Mouse (Mus musculus): Measurements from ENCODE around the gene Stk11ip.

Stk11ip gene

GRCm38 (mm10) chr1:75570403-75570802, 49.1 kb downstream of the Stk11ip start:
- no peak for DNase-seq (ENCODE audit: low read depth, low spot score)

- DNase-seq (ENCODE audit: low read depth, low spot score) = no peak
Observed at GRCm38 (mm10) chr1:75572776-75573175, 51.4 kb downstream of the Stk11ip start.

GRCm38 (mm10) chr1:75573715-75574114, 52.4 kb downstream of the Stk11ip start:
- DNase-seq (ENCODE audit: low read depth, low spot score) = no peak

- DNase-seq (ENCODE audit: low read depth, low spot score) = no peak
Observed at GRCm38 (mm10) chr1:75574476-75575310, 53.4 kb downstream of the Stk11ip start.

- no peak for DNase-seq (ENCODE audit: low read depth, low spot score)
Observed at GRCm38 (mm10) chr1:75581936-75582624, 60.8 kb downstream of the Stk11ip start.

- no peak for DNase-seq (ENCODE audit: low read depth, low spot score)
Observed at GRCm38 (mm10) chr1:75582625-75582956, 61.3 kb downstream of the Stk11ip start.

- no peak for DNase-seq (ENCODE audit: low read depth, low spot score)
Observed at GRCm38 (mm10) chr1:75583034-75583433, 61.7 kb downstream of the Stk11ip start.

- no peak for DNase-seq (ENCODE audit: low read depth, low spot score)
Observed at GRCm38 (mm10) chr1:75586791-75587190, 65.5 kb downstream of the Stk11ip start.

All from 3T3-L1 (cell line).